Mouse (Mus musculus) embryonic facial prominence, embryonic 11.5 days (tissue): Measurements from ENCODE around the gene Mrpl44. TPM values are rescaled to one million over a fixed set of nuclear protein-coding genes. Genes with fewer than 3 reads are reported as not detected.

Experiments used
- ATAC-seq: fragments of 200-750 bp; cut with Nextera tagmentation; replicated peaks from 2 replicates; pipeline ENCODE4 v1.8.0; 2017; ENCODE audit warnings: low read depth; ENCODE audit not compliant: insufficient number of reproducible peaks, low FRiP score, low TSS enrichment
- DNase-seq: peaks from one replicate; pipeline ENCODE4 v3.0.0-alpha.2; 2015; ENCODE audit warnings: low spot score
- H3K27ac ChIP-seq: fragments of 300-500 bp; sonication (generic); replicated peaks from 2 replicates; pipeline ENCODE4 v1.5.1; 2014; ENCODE audit warnings: mild to moderate bottlenecking, low read depth, low read length, control low read depth
- H3K27me3 ChIP-seq: fragments of 300-500 bp; sonication (generic); 2 replicates; pipeline ENCODE4 v1.6.1; 2014; ENCODE audit warnings: mild to moderate bottlenecking, low read length, moderate library complexity, mixed read lengths; ENCODE audit not compliant: control insufficient read depth, insufficient read depth
- H3K36me3 ChIP-seq: fragments of 300-500 bp; sonication (generic); replicated peaks from 2 replicates; pipeline ENCODE4 v1.6.1; 2014; ENCODE audit warnings: low read depth, mild to moderate bottlenecking, low read length, moderate library complexity, mixed read lengths; ENCODE audit not compliant: control insufficient read depth, insufficient read depth
- H3K4me1 ChIP-seq: fragments of 300-500 bp; sonication (generic); 2 replicates; pipeline ENCODE4 v1.6.1; 2014; ENCODE audit warnings: low read length, mixed read lengths; ENCODE audit not compliant: control insufficient read depth, insufficient read depth
- H3K4me2 ChIP-seq: fragments of 300-500 bp; sonication (generic); 2 replicates; pipeline ENCODE4 v1.6.1; 2014; ENCODE audit warnings: low read depth, mild to moderate bottlenecking, control low read depth, low read length, moderate library complexity
- H3K4me3 ChIP-seq: fragments of 300-500 bp; sonication (generic); 2 replicates; pipeline ENCODE4 v1.5.1; 2014; ENCODE audit warnings: low read depth, low read length, control low read depth
- H3K9ac ChIP-seq: fragments of 300-500 bp; sonication (generic); replicated peaks from 2 replicates; pipeline ENCODE4 v1.6.1; 2014; ENCODE audit warnings: mild to moderate bottlenecking, control low read depth, low read length
- H3K9me3 ChIP-seq: fragments of 300-500 bp; sonication (generic); replicated peaks from 2 replicates; pipeline ENCODE4 v1.6.1; 2016; ENCODE audit warnings: mild to moderate bottlenecking, low read length, inconsistent platforms, mixed read lengths; ENCODE audit not compliant: control insufficient read depth
- whole genome bisulfite sequencing: fragments of 180-500 bp; shearing (Covaris S2); extraction: QIAGEN DNeasy Blood & Tissue Kit; methylation state at CpG from one replicate; pipeline ENCODE4 v1.1.7; 2014; 5-methylcytosine and 5-hydroxymethylcytosine counted together
- polyA plus RNA-seq: library from polyadenylated mRNA; unstranded; fragments of >200 nt; fragmentation: Nextera tagmentation; extraction: Ambion mirVana; gene quantifications from 2 replicates; pipeline ENCODE4 v1.2.1, GENCODE M21; 2014

Mrpl44 gene
- polyA plus RNA-seq, 1 experiment from 2014 or later = 53.1 TPM

DNA sequence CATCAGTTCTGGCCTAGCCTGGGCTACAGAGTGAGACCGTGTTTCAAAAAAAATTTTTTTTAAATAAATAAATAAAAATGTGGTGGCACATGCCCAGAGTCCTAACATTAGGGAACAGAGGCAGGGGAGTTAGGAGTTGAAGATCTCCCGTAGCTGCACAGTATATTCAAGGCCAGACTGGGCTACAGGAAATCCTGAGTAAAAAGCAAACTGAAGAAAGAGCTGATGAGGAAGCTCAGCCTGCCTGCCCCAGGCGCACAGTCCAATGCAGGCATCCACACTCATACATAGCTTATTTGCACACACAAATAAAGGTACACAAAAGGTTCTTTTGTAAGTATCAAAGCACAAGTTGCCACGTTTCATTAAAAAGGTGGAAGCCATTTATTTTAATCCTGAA, 18.2 kb upstream of the Mrpl44 start:
- no peak overlapping the region for H3K4me2 ChIP-seq
- no peak overlapping the region for H3K27ac ChIP-seq
- 81% methylated on average over 4 of the region's 4 CpGs for WGBS
- no peak overlapping the region for H3K9ac ChIP-seq
- no peaks in the 10 kb centered on the region for H3K36me3 ChIP-seq
- H3K4me1 ChIP-seq = no peaks in the 10 kb centered on the region; the same call in 1 of the 2 replicates
- ATAC-seq (no peak), DNase-seq (no peak)
- no peaks in the 10 kb centered on the region for H3K9me3 ChIP-seq
- H3K27me3 ChIP-seq = no peaks in the 10 kb centered on the region
- no peak overlapping the region for H3K4me3 ChIP-seq

DNA sequence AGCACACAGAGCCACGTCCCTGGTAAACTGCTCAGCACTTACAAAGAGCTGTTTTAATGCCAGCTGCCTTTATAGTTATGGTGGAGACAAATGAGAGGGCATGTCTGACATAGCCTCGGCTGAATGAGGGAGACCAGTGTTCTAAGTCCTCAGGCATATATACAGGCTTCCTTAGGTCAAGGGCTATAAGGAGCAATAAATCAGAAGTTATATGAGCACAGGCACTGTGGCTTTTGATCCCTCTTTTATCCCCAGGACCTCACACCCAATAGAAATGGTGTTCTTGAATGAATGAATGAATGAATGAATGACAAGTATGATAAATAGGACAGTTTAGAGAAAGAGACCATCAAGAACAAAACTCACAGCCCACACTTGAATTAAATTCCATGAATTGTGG, 16.8 kb upstream of the Mrpl44 start:
- DNase-seq = no peak
- 56% methylated on average over 2 of the region's 2 CpGs for WGBS

DNA sequence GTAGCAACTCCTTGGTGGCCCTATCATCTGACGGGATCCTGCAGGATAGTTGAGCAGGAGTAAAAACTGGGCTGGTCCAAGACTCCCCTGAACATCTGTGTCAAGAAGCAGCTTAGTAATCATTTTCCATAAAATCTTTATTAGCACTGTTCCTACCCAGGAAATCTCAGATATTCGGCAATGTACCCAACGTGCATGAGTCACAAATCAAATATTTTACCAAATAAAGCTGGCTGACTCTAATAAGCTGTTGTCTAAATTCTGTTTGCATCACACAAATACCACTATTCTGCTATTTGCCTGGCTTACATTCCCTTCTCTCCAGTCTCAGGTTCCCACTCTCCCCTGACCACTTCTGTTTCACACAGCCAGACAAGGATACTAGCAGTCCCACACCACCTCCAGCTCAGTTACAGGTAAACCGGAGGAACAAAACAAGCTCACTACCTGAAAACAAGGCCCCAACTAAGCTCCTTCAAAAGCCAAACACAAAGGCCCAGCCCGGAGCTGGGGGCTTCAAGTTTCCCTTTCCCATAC, 16.3 kb upstream of the Mrpl44 start:
- H3K36me3 ChIP-seq = no peaks in the 10 kb centered on the region
- no peak overlapping the region for H3K9ac ChIP-seq
- no peaks in the 10 kb centered on the region for H3K27me3 ChIP-seq
- H3K27ac ChIP-seq = no peak overlapping the region
- H3K9me3 ChIP-seq = no peaks in the 10 kb centered on the region
- no peak for ATAC-seq
- WGBS = 69% methylated on average over 5 of the region's 5 CpGs
- no peaks in the 10 kb centered on the region; the same call in 1 of the 2 replicates for H3K4me1 ChIP-seq
- no peak overlapping the region for H3K4me3 ChIP-seq
- DNase-seq = no peak
- no peak overlapping the region for H3K4me2 ChIP-seq

More for the DNA sequence above, 16.8 kb upstream of the Mrpl44 start:
- ATAC-seq = no peak
- Histone ChIP-seq H3K27ac (no peak overlapping the region), H3K4me2 (no peak overlapping the region), H3K27me3 (no peaks in the 10 kb centered on the region), H3K4me3 (no peak overlapping the region), H3K36me3 (no peaks in the 10 kb centered on the region), H3K4me1 (no peaks in the 10 kb centered on the region; the same call in 1 of the 2 replicates), H3K9me3 (no peaks in the 10 kb centered on the region), H3K9ac (no peak overlapping the region)

DNA sequence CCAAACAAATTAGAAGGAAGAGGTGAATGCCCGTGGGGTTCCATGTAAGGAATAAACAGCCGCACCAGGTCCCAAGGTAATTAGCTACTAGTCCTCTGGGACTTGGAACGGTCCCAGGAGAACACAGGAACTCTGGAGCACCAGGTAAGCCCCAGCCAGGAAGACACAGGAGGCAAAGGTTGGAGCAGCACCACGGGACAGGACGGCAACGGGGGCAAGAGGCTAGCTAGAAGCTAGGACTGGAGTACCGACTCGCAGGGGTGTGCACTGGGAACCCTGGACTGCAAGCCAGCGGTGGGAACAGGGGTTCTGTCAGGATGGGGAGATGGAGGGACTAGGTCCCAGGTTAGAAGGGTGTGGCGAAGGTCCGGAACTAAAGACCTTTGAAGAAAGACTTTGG, 15.2 kb upstream of the Mrpl44 start:
- H3K9ac ChIP-seq = peak overlapping the region; percentile 85
- H3K27ac ChIP-seq = no peak overlapping the region
- H3K4me2 ChIP-seq = peak overlapping the region; percentile 83
- 9% methylated on average over 11 of the region's 11 CpGs for WGBS
- H3K27me3 ChIP-seq = no peaks in the 10 kb centered on the region
- H3K9me3 ChIP-seq = no peaks in the 10 kb centered on the region
- ATAC-seq = peak; percentile 8; the same call in 1 of the 2 replicates
- no peak for DNase-seq
- no peaks in the 10 kb centered on the region; the same call in 1 of the 2 replicates for H3K4me1 ChIP-seq
- H3K36me3 ChIP-seq = no peaks in the 10 kb centered on the region
- peak overlapping the region; percentile 89 for H3K4me3 ChIP-seq

DNA sequence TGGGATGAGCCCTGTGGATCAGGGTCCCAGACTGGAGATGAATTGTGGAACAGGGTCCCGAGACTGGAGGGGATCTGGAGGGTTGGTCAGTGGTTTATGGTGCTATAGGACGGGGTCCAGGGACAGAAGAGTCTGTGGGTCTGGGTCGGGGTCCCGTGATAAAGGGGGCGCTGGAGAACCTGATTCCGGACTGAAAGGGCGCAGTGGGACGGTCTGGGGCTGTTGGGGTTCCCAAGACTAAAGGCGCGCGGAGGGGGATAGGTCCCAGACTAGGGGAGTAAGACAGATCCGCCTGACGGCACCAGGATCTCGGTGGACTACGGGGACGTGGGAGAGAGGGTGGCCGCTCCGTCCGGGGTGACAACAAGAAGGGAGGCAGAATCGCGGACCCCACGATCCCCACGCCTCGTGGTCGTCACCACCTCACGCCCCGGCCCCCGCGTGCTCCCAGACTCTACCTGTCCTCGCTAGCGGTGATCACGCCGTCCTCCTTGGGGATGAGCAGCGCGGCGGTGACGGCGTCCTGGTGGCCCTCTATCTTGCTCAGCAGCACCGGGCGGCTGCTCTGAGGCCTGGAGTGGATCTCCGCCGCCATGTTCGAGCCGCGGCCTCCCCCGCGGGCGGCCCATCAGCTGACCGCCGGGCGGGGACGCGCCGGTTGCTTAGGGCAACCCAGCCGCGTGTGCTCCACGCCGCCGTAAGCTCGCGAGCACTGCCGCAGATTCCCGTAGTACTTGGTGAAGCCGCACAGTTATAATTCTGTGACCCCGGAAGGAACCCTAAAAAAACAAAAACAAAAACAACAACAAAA, 14.5 kb upstream of the Mrpl44 start:
- Histone ChIP-seq H3K9me3 (no peaks in the 10 kb centered on the region), H3K36me3 (no peaks in the 10 kb centered on the region), H3K27ac (no peak overlapping the region), H3K4me3 (peak overlapping the region; percentile 89), H3K4me1 (no peaks in the 10 kb centered on the region; the same call in 1 of the 2 replicates), H3K4me2 (peak overlapping the region; percentile 83), H3K9ac (peak overlapping the region; percentile 85), H3K27me3 (no peaks in the 10 kb centered on the region)
- WGBS = under 1% methylated on average over 61 of the region's 65 CpGs
- DNase-seq (peak; percentile 90), ATAC-seq (peak; percentile 93)

DNA sequence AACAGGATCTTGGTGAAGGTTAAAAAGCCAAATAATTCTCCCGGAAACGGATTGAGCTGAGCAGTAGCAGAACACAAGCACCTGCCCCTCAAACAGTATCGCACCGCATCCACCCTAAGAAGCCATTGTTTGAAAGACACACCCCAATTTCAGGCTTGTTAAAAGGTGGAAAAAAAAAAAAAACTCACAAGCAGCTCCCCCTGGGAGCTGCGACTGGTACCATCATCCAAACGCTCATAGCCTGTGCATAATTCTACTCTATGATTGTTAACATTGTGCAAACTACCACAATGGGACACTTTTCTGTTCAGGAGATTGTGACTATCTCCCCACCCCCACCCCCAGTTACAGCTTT, 13.9 kb upstream of the Mrpl44 start:
- Histone ChIP-seq H3K4me2 (peak overlapping the region; percentile 83), H3K4me1 (no peaks in the 10 kb centered on the region; the same call in 1 of the 2 replicates), H3K9ac (peak overlapping the region; percentile 43), H3K9me3 (no peaks in the 10 kb centered on the region), H3K36me3 (no peaks in the 10 kb centered on the region), H3K27me3 (no peaks in the 10 kb centered on the region), H3K4me3 (peak overlapping the region; percentile 89), H3K27ac (no peak overlapping the region)
- WGBS = 1% methylated on average over 6 of the region's 6 CpGs
- ATAC-seq (peak; percentile 35), DNase-seq (no peak)

DNA sequence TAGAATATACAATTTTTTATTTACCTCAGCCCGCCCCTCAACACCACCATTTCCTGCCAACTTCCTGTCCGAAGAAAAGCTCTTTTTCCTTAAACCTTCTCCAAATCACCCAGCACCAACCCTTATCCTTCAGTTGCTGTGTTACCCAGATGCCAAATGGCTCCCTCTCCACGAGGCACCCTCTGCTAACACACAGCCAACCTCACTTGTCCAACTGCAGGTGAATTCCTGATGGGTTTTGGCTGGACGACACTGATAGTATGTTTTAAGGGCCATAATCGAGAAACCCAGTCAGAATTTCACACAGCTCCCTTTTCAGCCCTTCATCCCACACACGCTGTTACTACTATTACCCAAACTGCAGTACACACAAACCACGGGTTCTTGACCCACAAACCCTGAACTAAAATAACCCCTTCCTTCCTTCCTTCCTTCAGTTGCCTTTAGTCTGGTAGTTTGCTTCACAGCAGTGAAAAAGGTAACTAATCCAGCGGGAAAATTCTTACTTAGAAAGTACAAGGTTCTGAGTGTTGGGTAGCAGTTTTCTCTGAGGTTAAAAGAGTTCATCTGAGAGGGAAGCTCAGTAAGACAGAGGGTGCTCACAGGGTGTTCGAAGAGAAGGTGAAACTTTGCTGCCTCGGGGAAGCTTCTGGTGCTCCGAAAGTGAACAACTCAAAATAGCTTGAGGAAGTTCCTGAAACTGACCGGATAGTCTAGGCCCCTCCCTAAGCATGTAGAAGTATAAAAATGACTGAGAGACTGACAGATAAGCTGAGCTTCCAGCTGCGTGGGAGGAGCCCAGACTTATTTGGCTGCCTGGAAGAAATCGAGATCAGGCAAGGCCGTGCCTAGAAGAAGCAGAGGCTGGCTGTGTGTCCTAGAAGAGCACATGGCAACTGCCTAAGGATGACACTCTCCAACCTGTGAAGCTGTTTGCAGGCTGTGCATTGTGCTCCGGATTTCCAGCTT, 13.3 kb upstream of the Mrpl44 start:
- Histone ChIP-seq H3K36me3 (no peaks in the 10 kb centered on the region), H3K4me1 (no peaks in the 10 kb centered on the region; the same call in 1 of the 2 replicates), H3K4me3 (peak overlapping the region; percentile 89; the same call in 1 of the 2 replicates), H3K27ac (no peak overlapping the region), H3K9me3 (no peaks in the 10 kb centered on the region), H3K9ac (no peak overlapping the region; the same call in 1 of the 2 replicates), H3K4me2 (peak overlapping the region; percentile 83), H3K27me3 (no peaks in the 10 kb centered on the region)
- DNase-seq = no peak
- 62% methylated on average over 16 of the region's 16 CpGs for WGBS
- ATAC-seq = no peak
